Mouse (Mus musculus) kidney, embryonic 14.5 days (tissue): ENCODE results near the gene Traf3ip2. TPM values are rescaled to one million over a fixed set of nuclear protein-coding genes. Genes with fewer than 3 reads are reported as not detected.
A peak's percentile ranks its signal among the peaks of the same experiment; 100 is the strongest.

Experiments used
- ATAC-seq: fragments of 200-750 bp; cut with Nextera tagmentation; 2 replicates; pipeline ENCODE4 v1.8.0; 2017; ENCODE audit warnings: moderate number of reproducible peaks, mild to moderate bottlenecking, moderate TSS enrichment, moderate library complexity; ENCODE audit not compliant: low FRiP score, low TSS enrichment
- H3K27ac ChIP-seq: fragments of 300-500 bp; sonication (generic); 2 replicates; pipeline ENCODE4 v1.5.1; 2014; ENCODE audit warnings: low read depth, mild to moderate bottlenecking, low read length, moderate library complexity, mixed read lengths
- H3K27me3 ChIP-seq: fragments of 300-500 bp; sonication (generic); 2 replicates; pipeline ENCODE4 v1.6.1; 2014; ENCODE audit warnings: mild to moderate bottlenecking, low read length; ENCODE audit not compliant: control insufficient read depth, insufficient read depth
- H3K36me3 ChIP-seq: fragments of 300-500 bp; sonication (generic); 2 replicates; pipeline ENCODE4 v1.6.1; 2014; ENCODE audit warnings: low read length, mixed read lengths; ENCODE audit not compliant: control insufficient read depth, insufficient read depth
- H3K4me1 ChIP-seq: fragments of 300-500 bp; sonication (generic); 2 replicates; pipeline ENCODE4 v1.6.1; 2014; ENCODE audit warnings: low read length, mixed read lengths; ENCODE audit not compliant: control insufficient read depth, insufficient read depth
- H3K4me2 ChIP-seq: fragments of 300-500 bp; sonication (generic); replicated peaks from 2 replicates; pipeline ENCODE4 v1.6.1; 2014; ENCODE audit warnings: low read depth, mild to moderate bottlenecking, low read length
- H3K4me3 ChIP-seq: fragments of 300-500 bp; sonication (generic); 2 replicates; pipeline ENCODE4 v1.5.1; 2014; ENCODE audit warnings: mild to moderate bottlenecking, low read length
- H3K9ac ChIP-seq: fragments of 300-500 bp; sonication (generic); 2 replicates; pipeline ENCODE4 v1.6.1; 2014; ENCODE audit warnings: low read depth, mild to moderate bottlenecking, low read length, moderate library complexity
- H3K9me3 ChIP-seq: fragments of 300-500 bp; sonication (generic); 2 replicates; pipeline ENCODE4 v1.6.1; 2016; ENCODE audit warnings: low read length; ENCODE audit not compliant: control insufficient read depth
- WGBS: fragments of 180-500 bp; shearing (Covaris S2); extraction: QIAGEN DNeasy Blood & Tissue Kit; methylation state at CpG from one replicate; pipeline ENCODE4 v1.1.7; 2014; 5-methylcytosine and 5-hydroxymethylcytosine counted together
- polyA plus RNA-seq: library from polyadenylated mRNA; unstranded; fragments of >200 nt; fragmentation: Nextera tagmentation; extraction: Ambion mirVana; gene quantifications from 2 replicates; pipeline ENCODE4 v1.2.1, GENCODE M21; 2014

Gene Traf3ip2
- 16.6 and 19.6 TPM in 2 replicates for polyA plus RNA-seq

GRCm38 (mm10) chr10:39612633-39612988, at the start of gene Traf3ip2:
Traf3ip2 (plus strand) TSS chr10:39612934.
- no peaks in the 10 kb centered on the region for H3K36me3 ChIP-seq
- no peak for ATAC-seq
- H3K9me3 ChIP-seq = no peaks in the 10 kb centered on the region
- no peaks in the 10 kb centered on the region for H3K27me3 ChIP-seq
- peaks cover 17% of the 10 kb centered on the region for H3K4me1 ChIP-seq
- peak within 1 kb of the TSS; percentile 42 for H3K4me3 ChIP-seq
- 26% methylated on average over 4 of the region's 4 CpGs for WGBS
- peak within 1 kb of the TSS; percentile 96 for H3K27ac ChIP-seq
- H3K9ac ChIP-seq = peak within 1 kb of the TSS; percentile 64
- H3K4me2 ChIP-seq = peak within 1 kb of the TSS; percentile 59

- Histone ChIP-seq H3K4me2 (no peak overlapping the region), H3K27ac (peak overlapping the region; percentile 73), H3K9me3 (no peaks in the 10 kb centered on the region), H3K27me3 (no peaks in the 10 kb centered on the region), H3K36me3 (no peaks in the 10 kb centered on the region; the same call in 1 of the 2 replicates), H3K4me3 (no peak overlapping the region), H3K9ac (0 out of 2 replicates have a peak overlapping the region, but pooled peaks have one; percentile 23), H3K4me1 (peaks cover 40% of the 10 kb centered on the region)
- 29% methylated on average over 24 of the region's 24 CpGs for WGBS
- ATAC-seq = peak; percentile 41; the same call in 1 of the 2 replicates
Measured at GRCm38 (mm10) chr10:39563552-39564223, 49.0 kb upstream of the Traf3ip2 start.

- Histone ChIP-seq H3K4me1 (peaks cover 30% of the 10 kb centered on the region), H3K36me3 (no peaks in the 10 kb centered on the region), H3K9me3 (no peaks in the 10 kb centered on the region), H3K4me3 (no peak overlapping the region), H3K4me2 (no peak overlapping the region), H3K27me3 (no peaks in the 10 kb centered on the region), H3K9ac (no peak overlapping the region), H3K27ac (no peak overlapping the region)
- 86% methylated on average over 12 of the region's 12 CpGs for WGBS
- no peak for ATAC-seq
Measured at GRCm38 (mm10) chr10:39566901-39567300, 45.8 kb upstream of the Traf3ip2 start.

DNA sequence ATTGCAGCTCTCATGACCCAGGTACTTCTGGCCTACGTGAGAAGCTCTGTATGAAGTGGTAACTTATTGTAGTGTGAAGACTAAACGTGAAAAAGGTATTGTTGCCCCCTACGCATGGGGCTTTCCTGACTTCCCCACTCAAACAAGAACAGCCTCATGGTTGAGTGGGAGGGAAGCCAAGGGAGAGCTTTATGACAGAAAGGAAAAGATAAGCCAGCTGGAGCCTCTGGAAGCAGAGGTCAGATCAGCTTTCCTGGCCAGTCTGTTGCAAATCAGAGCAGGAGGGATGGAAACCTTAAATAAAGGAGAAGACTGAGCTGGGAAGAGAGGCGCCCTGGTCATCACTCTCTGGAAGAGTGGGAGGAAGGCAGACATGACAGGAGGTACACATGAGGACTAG, 43.7 kb upstream of the Traf3ip2 start:
- peaks cover 23% of the 10 kb centered on the region for H3K4me1 ChIP-seq
- no peak overlapping the region for H3K4me2 ChIP-seq
- H3K9me3 ChIP-seq = no peaks in the 10 kb centered on the region
- peak overlapping the region; percentile 14; the same call in 1 of the 2 replicates for H3K27ac ChIP-seq
- no peak overlapping the region for H3K9ac ChIP-seq
- no peaks in the 10 kb centered on the region for H3K36me3 ChIP-seq
- 24% methylated on average over 4 of the region's 4 CpGs for WGBS
- no peak for ATAC-seq
- no peak overlapping the region for H3K4me3 ChIP-seq
- no peaks in the 10 kb centered on the region for H3K27me3 ChIP-seq

- Histone ChIP-seq H3K4me2 (no peak overlapping the region), H3K36me3 (no peaks in the 10 kb centered on the region), H3K27ac (peak overlapping the region; percentile 57), H3K9me3 (no peaks in the 10 kb centered on the region), H3K9ac (no peak overlapping the region), H3K4me3 (no peak overlapping the region), H3K27me3 (no peaks in the 10 kb centered on the region), H3K4me1 (peaks cover 22% of the 10 kb centered on the region)
- WGBS = 44% methylated on average over 7 of the region's 7 CpGs
- ATAC-seq = no peak
Measured at GRCm38 (mm10) chr10:39571011-39571410, 41.7 kb upstream of the Traf3ip2 start.

DNA sequence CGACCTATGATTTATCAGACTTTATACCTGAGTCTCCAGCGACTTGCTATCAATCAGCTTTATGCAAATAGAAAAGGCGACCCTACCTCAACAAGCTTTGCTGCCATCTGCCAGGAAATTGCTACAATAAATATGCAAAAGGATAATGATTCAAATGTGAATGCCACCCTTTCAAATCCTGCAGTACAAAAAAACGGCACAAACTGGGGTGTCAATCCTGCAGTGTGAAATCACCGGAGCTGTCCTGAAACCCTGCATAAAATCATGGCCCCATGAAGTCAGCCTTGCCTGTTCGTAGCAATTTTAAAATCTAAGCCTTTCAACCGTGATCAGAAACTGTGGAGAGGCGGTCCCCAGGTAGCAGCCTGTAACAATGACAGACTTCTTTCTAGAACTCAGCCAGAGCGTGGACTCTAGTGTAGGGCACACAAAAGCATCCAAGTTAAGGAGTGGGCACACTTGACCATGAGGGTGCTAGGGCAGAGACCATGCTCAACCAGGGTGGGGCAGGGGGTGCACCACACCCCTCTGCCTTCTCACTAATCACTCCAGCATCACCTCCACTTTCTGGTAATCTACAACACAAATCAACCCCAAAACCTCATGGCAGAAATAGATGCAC, 40.6 kb upstream of the Traf3ip2 start:
- Histone ChIP-seq H3K36me3 (no peaks in the 10 kb centered on the region), H3K4me3 (no peak overlapping the region), H3K27ac (no peak overlapping the region), H3K4me2 (no peak overlapping the region), H3K9ac (no peak overlapping the region), H3K27me3 (no peaks in the 10 kb centered on the region), H3K4me1 (peaks cover 22% of the 10 kb centered on the region), H3K9me3 (no peaks in the 10 kb centered on the region)
- 32% methylated on average over 9 of the region's 9 CpGs for WGBS
- ATAC-seq = no peak

GRCm38 (mm10) chr10:39572672-39573051, 40.1 kb upstream of the Traf3ip2 start:
- no peaks in the 10 kb centered on the region for H3K36me3 ChIP-seq
- H3K4me1 ChIP-seq = peaks cover 22% of the 10 kb centered on the region
- H3K27ac ChIP-seq = no peak overlapping the region
- H3K27me3 ChIP-seq = no peaks in the 10 kb centered on the region
- 25% methylated on average over 6 of the region's 6 CpGs for WGBS
- H3K4me3 ChIP-seq = no peak overlapping the region
- no peak overlapping the region for H3K9ac ChIP-seq
- no peaks in the 10 kb centered on the region for H3K9me3 ChIP-seq
- no peak overlapping the region for H3K4me2 ChIP-seq
- no peak for ATAC-seq

- Histone ChIP-seq H3K4me2 (no peak overlapping the region), H3K4me1 (peaks cover 10% of the 10 kb centered on the region; the same call in 1 of the 2 replicates), H3K27ac (no peak overlapping the region), H3K9me3 (no peaks in the 10 kb centered on the region), H3K4me3 (no peak overlapping the region), H3K9ac (no peak overlapping the region), H3K36me3 (no peaks in the 10 kb centered on the region), H3K27me3 (no peaks in the 10 kb centered on the region)
- WGBS = 93% methylated on average over 6 of the region's 6 CpGs
- ATAC-seq = no peak
Measured at GRCm38 (mm10) chr10:39576466-39576865, 36.3 kb upstream of the Traf3ip2 start.

GRCm38 (mm10) chr10:39580477-39580876, 32.3 kb upstream of the Traf3ip2 start:
- no peak for ATAC-seq
- WGBS = 72% methylated on average over 8 of the region's 8 CpGs
- Histone ChIP-seq H3K9ac (no peak overlapping the region), H3K4me3 (no peak overlapping the region), H3K4me2 (no peak overlapping the region), H3K36me3 (no peaks in the 10 kb centered on the region), H3K27ac (no peak overlapping the region), H3K27me3 (no peaks in the 10 kb centered on the region), H3K4me1 (no peaks in the 10 kb centered on the region), H3K9me3 (no peaks in the 10 kb centered on the region)
